Mouse (Mus musculus): ENCODE measurements around the gene Hip1.
"Not testable (repeated sequence)": the region's sequence is repeated elsewhere in the genome, so short reads cannot be mapped to it uniquely, and the experiment has no call there.

Hip1 gene

DNA sequence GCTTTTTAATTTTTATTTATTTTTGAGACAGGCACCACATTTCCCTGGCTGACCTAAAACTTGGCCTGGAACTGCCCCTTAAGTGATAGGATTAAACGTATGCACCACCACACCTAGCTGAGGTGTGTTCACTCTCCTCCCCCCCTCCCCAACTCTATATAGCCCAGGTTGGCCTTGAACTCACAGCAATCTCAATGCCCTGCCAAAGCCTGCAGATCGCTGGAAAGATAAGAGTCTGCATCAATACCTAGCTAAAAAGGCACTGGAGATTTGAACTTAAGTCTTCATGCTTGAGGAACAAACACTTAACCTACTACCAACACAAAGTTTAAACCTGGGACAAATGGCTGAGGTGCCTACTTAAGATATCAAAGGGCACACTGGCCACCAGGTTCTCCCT is 52.8 kb downstream of the Hip1 start:
- DNase-seq (ENCODE audit: low read depth, low spot score), result no peak

GRCm38 (mm10) chr5:135489695-135490294 is 55.1 kb downstream of the Hip1 start:
- DNase-seq (ENCODE audit: low read depth, low spot score), result no peak

GRCm38 (mm10) chr5:135488881-135489694 is 55.8 kb downstream of the Hip1 start:
- DNase-seq (ENCODE audit: low read depth, low spot score), result peak; percentile 70

- DNase-seq (ENCODE audit: low read depth, low spot score), result no peak
Observed at GRCm38 (mm10) chr5:135488222-135488880, 56.6 kb downstream of the Hip1 start.

- no peak for DNase-seq (ENCODE audit: low read depth, low spot score)
Observed at GRCm38 (mm10) chr5:135485289-135485688, 59.6 kb downstream of the Hip1 start.

GRCm38 (mm10) chr5:135483865-135484264 is 61.1 kb downstream of the Hip1 start:
- DNase-seq (ENCODE audit: low read depth, low spot score), result not testable (repeated sequence)

- DNase-seq (ENCODE audit: low read depth, low spot score), result no peak
Observed at GRCm38 (mm10) chr5:135478877-135479600, 65.9 kb downstream of the Hip1 start.

GRCm38 (mm10) chr5:135476199-135476598 is 68.7 kb downstream of the Hip1 start:
- no peak for DNase-seq (ENCODE audit: low read depth, low spot score)

DNA sequence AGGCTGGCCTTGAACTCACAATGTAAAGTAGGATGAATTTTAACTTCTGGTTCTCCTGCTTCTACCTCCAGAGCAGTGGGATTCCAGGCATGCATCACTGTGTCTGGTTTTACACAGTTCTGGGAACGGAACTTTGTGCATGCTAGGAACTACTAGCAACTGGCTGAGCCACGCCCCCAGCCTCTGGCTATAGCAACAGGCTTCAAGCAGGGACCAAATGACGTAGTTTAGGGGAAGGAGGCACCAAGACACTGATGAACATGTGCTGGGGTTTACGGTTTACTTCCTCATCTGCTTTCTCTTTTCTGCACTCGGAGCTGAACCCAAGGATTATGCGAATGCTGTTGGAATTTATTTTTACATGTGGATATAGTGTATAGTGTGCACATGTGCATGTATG is 72.5 kb downstream of the Hip1 start:
- DNase-seq (ENCODE audit: low read depth, low spot score), result no peak

DNA sequence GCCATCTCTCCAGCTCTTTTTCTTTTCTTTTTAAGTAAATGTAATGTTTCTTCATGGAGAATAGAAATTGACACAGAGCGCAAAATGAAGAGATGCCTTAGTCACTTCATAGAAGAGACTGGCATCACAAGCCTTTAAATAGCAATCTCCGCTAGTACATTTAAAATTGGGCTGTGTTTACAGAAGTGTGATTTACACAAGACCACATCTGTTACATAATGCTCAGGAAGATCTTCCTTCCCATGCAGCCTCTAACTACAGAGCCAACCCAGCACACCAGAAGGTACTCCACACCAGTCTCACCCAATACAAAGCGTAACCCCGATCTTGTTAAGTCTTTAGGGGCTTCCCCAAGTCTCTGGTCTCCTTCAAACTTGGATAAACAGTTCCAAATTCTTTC is 73.2 kb downstream of the Hip1 start:
- DNase-seq (ENCODE audit: low read depth, low spot score), result no peak

GRCm38 (mm10) chr5:135468280-135468679 is 76.6 kb downstream of the Hip1 start:
- DNase-seq (ENCODE audit: low read depth, low spot score), result no peak

GRCm38 (mm10) chr5:135465833-135466291 is 79.1 kb downstream of the Hip1 start:
- peak; percentile 12 for DNase-seq (ENCODE audit: low read depth, low spot score)

- DNase-seq (ENCODE audit: low read depth, low spot score), result no peak
Observed at GRCm38 (mm10) chr5:135463380-135463779, 81.5 kb downstream of the Hip1 start.

DNA sequence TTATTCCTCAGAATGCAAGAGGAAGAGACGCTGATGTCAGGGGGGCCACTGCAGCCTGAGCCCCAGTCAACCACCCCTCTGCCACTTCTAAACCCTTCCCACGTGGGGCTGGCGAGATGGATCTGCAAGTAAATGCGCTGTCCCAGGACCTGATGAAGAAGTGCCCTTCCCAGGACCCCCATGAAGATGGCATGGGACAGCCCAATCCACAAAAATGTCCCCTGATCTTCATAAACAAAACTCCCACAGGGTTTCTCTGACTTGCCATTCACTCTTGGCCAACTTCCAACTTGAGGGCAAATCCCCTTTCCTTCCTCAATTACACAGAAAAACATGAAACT is 84.1 kb downstream of the Hip1 start:
- DNase-seq (ENCODE audit: low read depth, low spot score), result no peak

DNA sequence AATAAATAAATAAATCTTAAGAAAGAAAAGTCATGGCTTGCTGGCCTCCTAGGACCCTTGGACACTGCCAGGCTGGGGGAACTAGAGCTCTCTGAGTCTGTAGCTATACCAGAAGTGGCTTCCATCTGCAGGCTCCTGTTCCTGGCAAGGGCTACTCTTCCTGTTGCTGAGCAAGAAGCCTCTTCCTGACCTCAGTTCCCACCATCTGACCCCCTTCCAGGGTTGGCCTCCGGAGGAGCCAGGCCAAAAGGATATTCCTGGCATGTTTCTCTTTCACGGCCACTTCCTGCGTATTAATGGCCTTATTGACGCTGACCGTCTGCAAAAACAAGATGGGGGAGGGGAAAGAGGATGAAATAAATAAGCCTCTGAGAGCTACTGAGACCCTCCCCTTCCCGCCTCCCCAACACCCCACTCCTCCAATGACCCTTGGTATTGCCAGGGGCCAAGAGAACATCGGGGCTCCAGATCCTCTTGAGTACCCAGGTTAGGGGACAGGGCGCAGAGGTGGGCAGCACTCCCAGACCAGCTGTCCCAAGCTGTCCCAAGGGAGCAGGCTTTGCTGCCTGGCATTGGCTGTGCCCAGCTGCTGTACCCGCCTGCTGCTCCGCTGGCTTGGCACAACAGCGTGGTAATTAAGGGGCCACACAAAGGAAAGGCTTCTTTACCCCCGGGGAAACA is 84.6 kb downstream of the Hip1 start:
- DNase-seq (ENCODE audit: low read depth, low spot score), result peak; percentile 30

- DNase-seq (ENCODE audit: low read depth, low spot score), result no peak
Observed at GRCm38 (mm10) chr5:135459486-135459885, 85.4 kb downstream of the Hip1 start.

DNA sequence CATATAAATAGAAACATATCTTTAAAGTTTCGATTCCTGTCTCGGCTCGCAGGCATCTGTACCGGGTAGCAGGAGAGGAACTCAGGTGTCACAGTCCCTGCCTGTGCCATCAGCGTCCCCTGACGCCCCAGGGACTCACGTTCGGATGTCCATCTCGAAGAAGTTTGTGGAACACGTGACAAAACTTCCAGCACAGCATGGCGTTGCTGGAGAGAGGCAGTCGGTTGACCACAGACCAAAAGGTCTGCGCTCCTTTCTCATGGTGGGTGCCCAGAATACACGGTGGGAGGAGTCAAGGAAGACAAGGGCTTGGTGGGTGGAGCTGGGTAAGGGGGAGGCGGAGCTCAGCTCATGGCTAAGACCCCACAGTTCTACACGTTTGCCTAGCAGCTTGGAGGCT is 87.0 kb downstream of the Hip1 start:
- DNase-seq (ENCODE audit: low read depth, low spot score), result no peak

DNA sequence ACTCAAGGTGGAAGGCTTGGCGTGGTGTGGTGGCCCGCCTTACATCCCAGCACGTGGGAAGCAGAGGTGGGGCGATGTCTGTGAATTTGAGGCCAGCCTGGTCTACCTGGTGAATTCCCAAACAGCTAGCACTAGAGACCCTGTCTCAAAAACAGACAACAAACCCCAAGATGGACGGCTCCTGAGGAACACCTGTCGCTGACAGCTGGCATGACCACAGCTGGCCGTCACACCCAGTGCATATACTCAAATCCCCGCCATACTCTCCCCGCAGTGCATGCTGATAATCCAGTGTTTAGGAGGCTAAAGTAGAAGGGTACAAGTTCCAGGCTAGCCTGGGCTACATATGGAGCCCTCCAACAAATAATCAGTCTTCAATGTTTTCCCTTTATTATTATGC is 88.4 kb downstream of the Hip1 start:
- DNase-seq (ENCODE audit: low read depth, low spot score), result no peak

DNA sequence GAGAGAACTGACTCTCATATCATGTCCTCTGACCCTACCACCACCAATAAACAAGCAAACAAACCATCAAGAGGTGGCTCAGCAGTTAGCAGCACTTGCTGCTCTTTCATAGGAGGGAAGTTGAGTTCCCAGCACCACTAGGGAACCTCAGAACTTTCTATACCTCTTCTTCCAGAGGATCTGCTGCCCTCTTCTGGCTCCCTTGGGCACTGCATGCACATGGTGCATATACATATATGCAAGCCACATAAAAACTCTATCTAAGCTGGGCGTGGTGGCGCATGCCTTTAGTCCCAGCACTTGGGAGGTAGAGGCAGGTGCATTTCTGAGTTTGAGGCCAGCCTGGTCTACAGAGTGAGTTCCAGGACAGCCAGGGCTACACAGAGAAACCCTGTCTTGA is 90.7 kb downstream of the Hip1 start:
- DNase-seq (ENCODE audit: low read depth, low spot score), result no peak

GRCm38 (mm10) chr5:135451559-135451958 is 93.4 kb downstream of the Hip1 start:
- not testable (repeated sequence) for DNase-seq (ENCODE audit: low read depth, low spot score)

GRCm38 (mm10) chr5:135451100-135451499 is 93.8 kb downstream of the Hip1 start:
- DNase-seq (ENCODE audit: low read depth, low spot score), result no peak

- DNase-seq (ENCODE audit: low read depth, low spot score), result no peak
Observed at GRCm38 (mm10) chr5:135445755-135446154, 99.2 kb downstream of the Hip1 start.

All from brain, embryonic 18.5 days (tissue).